Mouse (Mus musculus) B cell, adult 67 days (primary cell): Measurements from ENCODE around the gene Klhdc2. TPM values are rescaled to one million over a fixed set of nuclear protein-coding genes. Genes with fewer than 3 reads are reported as not detected.

Experiments used
- total RNA-seq, 2 experiments: library from RNA; stranded (reverse); gene quantifications; 4 replicates each; pipeline ENCODE4 v1.2.4; 2023

The Klhdc2 gene
- 10 to 100 TPM; 25.0 to 25.1 TPM for total RNA-seq

GRCm38 (mm10) chr12:69296511-69297410 is at the start of gene Klhdc2:
Gene Klhdc2, plus strand, starts transcription at chr12:69296681.

GRCm38 (mm10) chr12:69356546-69357299 is 60.2 kb downstream of the Klhdc2 start, which contains the start of gene Nemf:
Gene Nemf, minus strand, starts transcription at chr12:69357165.

Other genes starting within 250 kb of the Klhdc2 start
- 1,000 to 10,000 TPM; 5,005 to 5,064 TPM for gene Rps29, start 137.5 kb upstream of the Klhdc2 start, total RNA-seq
- not detected for gene Lrr1, start 127.9 kb upstream of the Klhdc2 start, total RNA-seq
- gene Rpl36al, start 112.6 kb upstream of the Klhdc2 start, total RNA-seq: 100 to 1,000 TPM; 369 to 396 TPM
- gene Mgat2, start 112.5 kb upstream of the Klhdc2 start, total RNA-seq: 10 to 100 TPM; 30.7 to 33.1 TPM
- 1 to 10 TPM; 6.2 to 7.6 TPM for gene Gm49383, start 99.6 kb upstream of the Klhdc2 start, total RNA-seq
- 1 to 10 TPM; 1.8 to 2.8 TPM for gene Dnaaf2, start 98.3 kb upstream of the Klhdc2 start, total RNA-seq
- gene Gm49384, start 92.4 kb upstream of the Klhdc2 start, total RNA-seq: 1 to 10 TPM; 4.1 to 8.5 TPM
- 1 to 10 TPM; 2.4 to 3.8 TPM for gene Pole2, start 68.5 kb upstream of the Klhdc2 start, total RNA-seq
- 1 to 10 TPM; 7.6 to 8.3 TPM for gene Klhdc1, start 55.5 kb upstream of the Klhdc2 start, total RNA-seq
- gene Nemf, start 60.5 kb downstream of the Klhdc2 start, total RNA-seq: 100 to 1,000 TPM; 119 to 138 TPM
- gene Arf6, start 75.5 kb downstream of the Klhdc2 start, total RNA-seq: 100 to 1,000 TPM; 309 to 322 TPM
- gene Gm9887, start 75.8 kb downstream of the Klhdc2 start, total RNA-seq: 10 to 100 TPM in 1 of 2 experiments, 1 to 10 TPM in 1; 7.1 to 10.3 TPM